Mouse (Mus musculus) lung, postnatal 4 days (tissue): ENCODE results near the gene Hba-x.
"Not testable (repeated sequence)": the region's sequence is repeated elsewhere in the genome, so short reads cannot be mapped to it uniquely, and the experiment has no call there.

ENCODE experiments used
- DNase-seq, 2 experiments: peaks; one replicate each; pipeline ENCODE4 v3.0.0; 2021

Gene Hba-x

DNA sequence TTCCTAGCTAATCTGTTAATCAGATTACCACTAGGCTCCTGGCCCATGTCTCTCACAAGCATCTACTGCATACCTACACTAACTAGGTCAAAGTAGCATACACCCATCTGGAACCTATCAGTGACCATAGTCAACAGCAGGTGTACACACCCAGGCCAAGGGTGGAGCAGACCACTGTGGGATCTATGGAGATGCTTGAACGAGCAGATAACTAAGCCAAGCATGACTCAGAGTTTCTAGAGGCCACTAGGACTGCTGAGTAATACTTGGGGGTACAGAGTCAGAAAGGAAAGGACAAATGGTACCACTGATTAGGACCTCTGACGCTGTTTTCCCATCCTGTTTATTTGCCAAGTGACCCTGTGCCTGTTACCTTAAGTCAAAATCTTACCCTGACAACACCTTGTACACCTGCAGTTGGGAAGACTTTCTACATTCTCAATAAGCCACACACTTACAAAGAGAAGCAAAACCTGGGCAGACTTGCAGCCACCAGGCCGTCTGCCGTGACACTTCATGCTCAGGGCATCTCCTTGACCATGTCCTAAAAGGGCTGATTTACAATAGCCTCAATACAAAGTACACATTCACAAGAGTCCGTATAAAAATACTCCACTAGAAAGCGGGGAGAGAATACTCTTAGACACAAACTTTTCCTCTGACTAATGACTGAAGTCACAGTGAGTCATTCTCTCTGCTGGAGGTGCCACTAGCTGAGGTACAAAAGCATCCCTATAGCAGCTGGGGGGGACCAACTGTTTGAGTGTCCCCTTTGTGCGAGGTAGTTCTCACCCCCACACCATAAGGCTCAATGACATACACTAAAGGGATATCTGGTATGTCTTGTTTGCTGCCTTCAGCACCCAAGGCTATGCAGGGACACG is 25.1 kb upstream of the Hba-x start:
- DNase-seq = no peak

DNA sequence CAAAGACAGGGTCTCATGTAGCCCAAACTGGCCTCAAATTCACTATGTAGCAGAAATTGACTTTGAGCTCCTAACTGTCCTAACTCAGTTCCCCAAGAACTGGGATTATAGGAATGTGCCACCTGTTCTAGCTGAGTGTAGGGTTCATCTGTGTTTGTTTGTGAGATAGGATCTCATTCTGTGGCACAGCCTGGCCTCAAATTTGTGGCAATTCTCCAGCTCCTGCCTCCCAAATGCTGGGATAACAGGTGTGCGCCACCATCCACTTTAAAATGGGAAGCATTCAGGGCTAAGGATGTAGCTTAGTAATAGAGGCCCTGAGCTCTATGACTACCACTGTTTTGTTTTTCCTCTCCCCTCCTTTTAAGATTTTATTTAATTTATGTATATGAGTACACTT is 23.1 kb upstream of the Hba-x start:
- no peak for DNase-seq

GRCm38 (mm10) chr11:32256146-32256545 is 20.1 kb upstream of the Hba-x start:
- no peak for DNase-seq

GRCm38 (mm10) chr11:32256566-32256965 is 19.6 kb upstream of the Hba-x start:
- no peak for DNase-seq

- DNase-seq = no peak
These were observed 13.4 kb upstream of the Hba-x start for GRCm38 (mm10) chr11:32262674-32263415.

- no peak for DNase-seq
These were observed 11.0 kb upstream of the Hba-x start for GRCm38 (mm10) chr11:32265117-32265738.

DNA sequence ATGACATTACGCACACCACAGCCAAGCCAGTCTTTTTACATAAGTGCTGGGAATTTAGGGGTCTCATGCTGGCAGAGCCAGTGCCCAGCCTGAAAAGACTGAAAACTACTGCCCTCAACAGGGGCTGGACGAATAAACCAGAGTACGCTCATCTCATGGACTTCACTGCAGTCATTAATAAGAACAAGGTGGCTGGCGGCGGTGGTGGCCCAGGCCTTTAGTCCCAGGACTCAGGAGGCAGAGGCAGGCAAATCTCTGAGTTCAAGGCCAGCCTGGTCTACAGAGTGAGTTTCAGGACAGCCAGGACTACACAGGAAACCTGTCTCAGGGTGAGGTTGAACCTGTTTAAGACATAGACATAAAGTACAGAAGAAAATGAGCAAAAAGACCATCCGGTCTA is 10.0 kb upstream of the Hba-x start:
- no peak for DNase-seq

DNA sequence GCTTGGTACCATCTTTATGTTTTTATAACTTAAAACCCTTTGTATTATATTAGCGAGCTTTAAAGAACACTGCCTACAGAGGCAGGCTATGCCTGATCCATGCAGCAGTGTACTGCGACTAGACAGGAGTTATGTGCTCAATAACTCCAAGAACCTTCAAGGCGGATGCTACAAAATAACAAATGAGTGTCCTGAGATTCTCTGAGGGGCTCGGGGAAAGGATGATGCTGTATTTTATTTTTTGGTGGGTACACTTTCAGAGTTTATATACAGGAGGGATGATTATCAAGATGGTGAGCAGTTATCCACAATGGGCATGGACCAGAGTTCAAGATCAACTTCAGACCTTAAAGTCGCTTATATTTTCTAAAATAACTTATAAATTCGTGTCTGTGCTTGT is 9.4 kb upstream of the Hba-x start:
- DNase-seq = no peak

GRCm38 (mm10) chr11:32267188-32267884 is 8.9 kb upstream of the Hba-x start, which contains the start of gene Nprl3:
Gene Nprl3, minus strand, starts transcription at chr11:32267707.
- peak; percentile 98 for DNase-seq

- no peak for DNase-seq
These were observed 8.2 kb upstream of the Hba-x start for GRCm38 (mm10) chr11:32267964-32268363.

DNA sequence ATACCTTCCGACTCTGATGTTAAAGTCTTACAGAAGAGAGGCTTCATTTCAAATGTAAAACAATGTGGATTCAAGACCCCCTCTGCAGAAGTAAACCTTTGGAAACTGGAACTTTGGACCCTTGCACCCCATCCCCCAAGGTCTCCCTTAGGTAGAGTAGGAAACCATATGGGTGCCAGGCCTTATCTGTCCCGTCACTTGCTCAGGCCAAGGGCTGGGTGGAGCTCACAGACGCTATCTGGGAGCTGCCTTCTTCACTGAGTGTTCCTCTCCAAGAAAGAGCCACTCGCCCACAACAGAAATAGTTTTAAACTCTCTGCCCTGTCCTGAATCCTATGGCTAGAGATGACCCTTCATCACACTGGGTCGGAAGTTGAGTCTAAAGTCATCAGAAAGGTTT is 7.2 kb upstream of the Hba-x start:
- DNase-seq = no peak

- DNase-seq = no peak
These were observed 5.0 kb upstream of the Hba-x start for GRCm38 (mm10) chr11:32271178-32271577.

- no peak for DNase-seq
These were observed 1.7 kb downstream of the Hba-x start for GRCm38 (mm10) chr11:32277736-32278457.

GRCm38 (mm10) chr11:32278458-32278957 is 2.3 kb downstream of the Hba-x start:
- DNase-seq = no peak

DNA sequence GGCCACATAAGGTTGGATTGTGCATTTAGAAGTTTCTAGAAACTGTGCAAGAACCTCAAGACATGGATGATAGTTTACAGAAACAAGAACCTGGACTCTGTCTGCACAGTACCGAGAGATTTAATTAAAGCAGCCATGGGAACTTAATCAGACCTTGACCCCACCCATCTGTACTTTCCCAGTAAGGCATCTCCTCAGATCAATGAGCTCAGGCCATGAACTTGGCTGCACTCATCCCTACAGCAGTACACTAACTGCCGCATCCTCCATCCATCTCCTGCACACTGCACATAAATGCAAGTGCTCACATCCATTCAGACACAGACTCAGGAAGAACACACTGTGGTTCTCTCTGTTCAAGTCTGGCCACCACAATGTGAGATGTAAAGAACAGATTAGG is 4.4 kb downstream of the Hba-x start:
- DNase-seq = no peak

- DNase-seq = no peak
These were observed 5.4 kb downstream of the Hba-x start for GRCm38 (mm10) chr11:32281416-32282144.

- DNase-seq = not testable (repeated sequence)
These were observed 7.0 kb downstream of the Hba-x start, which contains the start of gene Hba-a1 for GRCm38 (mm10) chr11:32283091-32283777. Gene Hba-a1, plus strand, starts transcription at chr11:32283511.

DNA sequence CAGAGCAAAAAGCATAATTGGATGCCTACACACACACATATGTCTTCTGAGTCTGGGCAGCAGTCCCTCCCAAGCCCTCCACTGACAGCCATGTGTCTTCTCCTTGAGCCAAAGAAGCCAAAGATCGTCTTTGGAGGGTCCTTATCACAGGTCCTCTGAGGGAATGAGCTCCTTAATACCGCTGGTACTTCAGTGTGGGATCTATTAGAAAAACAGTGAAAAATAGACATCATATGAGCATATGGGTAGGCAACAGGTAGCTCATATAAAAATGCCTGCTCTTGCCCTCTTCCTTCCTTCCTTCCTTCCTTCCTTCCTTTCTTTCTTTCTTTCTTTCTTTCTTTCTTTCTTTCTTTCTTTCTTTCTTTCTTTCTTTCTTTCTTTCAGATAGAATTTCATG is 8.4 kb downstream of the Hba-x start:
- DNase-seq = not testable (repeated sequence)

GRCm38 (mm10) chr11:32285031-32285775 is 9.0 kb downstream of the Hba-x start:
- no peak for DNase-seq

DNA sequence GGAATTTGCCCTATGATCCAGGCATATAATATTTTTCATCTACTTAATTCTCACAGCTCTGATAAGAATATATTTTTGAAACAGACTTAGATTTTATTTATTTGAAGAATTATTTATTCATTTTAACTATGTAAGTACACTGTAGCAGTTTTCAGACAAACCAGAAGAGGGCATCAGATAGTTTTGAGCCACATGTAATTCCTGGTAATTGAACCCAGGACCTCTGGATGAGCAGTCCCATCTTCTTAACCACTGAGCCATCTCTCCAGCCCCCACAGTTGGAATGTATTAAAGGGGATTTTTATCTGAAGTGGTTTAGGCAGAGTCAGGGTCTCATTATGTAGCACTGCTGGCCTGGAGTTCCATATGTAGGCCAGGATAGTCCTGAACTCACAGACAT is 9.7 kb downstream of the Hba-x start:
- not testable (repeated sequence) for DNase-seq
